Mouse (Mus musculus): ENCODE measurements around the gene Magi1. TPM values are rescaled to one million over a fixed set of nuclear protein-coding genes. Genes with fewer than 3 reads are reported as not detected.

The Magi1 gene
- polyA plus RNA-seq, 1 experiment, result 16.3 TPM

- Histone ChIP-seq H3K27ac (ENCODE audit: insufficient read depth, low read length) (no peak overlapping the region), H3K4me3 (ENCODE audit: insufficient read depth, low read length) (no peak overlapping the region), H3K4me1 (ENCODE audit: control insufficient read depth, insufficient read depth, low read length) (peaks cover 1% of the 10 kb centered on the region; the same call in 1 of the 2 replicates)
- TF ChIP-seq POLR2A (IDR thresholded peaks at IDR 0.05; ENCODE audit: low read depth, low read length) (no peak), CTCF (IDR thresholded peaks at IDR 0.05; ENCODE audit: borderline replicate concordance, insufficient read depth, low read length) (no peak)
These were observed 393.7 kb downstream of the Magi1 start for GRCm38 (mm10) chr6:93890011-93890410.

- no peak overlapping the region for H3K4me3 ChIP-seq (ENCODE audit: insufficient read depth, low read length)
- H3K27ac ChIP-seq (ENCODE audit: insufficient read depth, low read length), result no peak overlapping the region
- TF ChIP-seq CTCF (IDR thresholded peaks at IDR 0.05; ENCODE audit: borderline replicate concordance, insufficient read depth, low read length) (no peak), POLR2A (IDR thresholded peaks at IDR 0.05; ENCODE audit: low read depth, low read length) (no peak)
- H3K4me1 ChIP-seq (ENCODE audit: control insufficient read depth, insufficient read depth, low read length), result no peaks in the 10 kb centered on the region
These were observed 406.4 kb downstream of the Magi1 start for GRCm38 (mm10) chr6:93877337-93877736.

GRCm38 (mm10) chr6:93874936-93875335, 408.8 kb downstream of the Magi1 start:
- no peaks in the 10 kb centered on the region for H3K4me1 ChIP-seq (ENCODE audit: control insufficient read depth, insufficient read depth, low read length)
- no peak overlapping the region for H3K27ac ChIP-seq (ENCODE audit: insufficient read depth, low read length)
- H3K4me3 ChIP-seq (ENCODE audit: insufficient read depth, low read length), result no peak overlapping the region
- TF ChIP-seq CTCF (IDR thresholded peaks at IDR 0.05; ENCODE audit: borderline replicate concordance, insufficient read depth, low read length) (no peak), POLR2A (IDR thresholded peaks at IDR 0.05; ENCODE audit: low read depth, low read length) (no peak)

- Histone ChIP-seq H3K27ac (ENCODE audit: insufficient read depth, low read length) (no peak overlapping the region), H3K4me3 (ENCODE audit: insufficient read depth, low read length) (no peak overlapping the region), H3K4me1 (ENCODE audit: control insufficient read depth, insufficient read depth, low read length) (no peaks in the 10 kb centered on the region)
- TF ChIP-seq POLR2A (IDR thresholded peaks at IDR 0.05; ENCODE audit: low read depth, low read length) (no peak), CTCF (IDR thresholded peaks at IDR 0.05; ENCODE audit: borderline replicate concordance, insufficient read depth, low read length) (no peak)
These were observed 409.3 kb downstream of the Magi1 start for GRCm38 (mm10) chr6:93874376-93874775.

- H3K4me1 ChIP-seq (ENCODE audit: control insufficient read depth, insufficient read depth, low read length), result no peaks in the 10 kb centered on the region
- no peak overlapping the region for H3K27ac ChIP-seq (ENCODE audit: insufficient read depth, low read length)
- TF ChIP-seq POLR2A (IDR thresholded peaks at IDR 0.05; ENCODE audit: low read depth, low read length) (no peak), CTCF (IDR thresholded peaks at IDR 0.05; ENCODE audit: borderline replicate concordance, insufficient read depth, low read length) (no peak)
- no peak overlapping the region for H3K4me3 ChIP-seq (ENCODE audit: insufficient read depth, low read length)
These were observed 410.2 kb downstream of the Magi1 start for GRCm38 (mm10) chr6:93873536-93873935.

GRCm38 (mm10) chr6:93871516-93871915, 412.2 kb downstream of the Magi1 start:
- Histone ChIP-seq H3K27ac (ENCODE audit: insufficient read depth, low read length) (no peak overlapping the region), H3K4me1 (ENCODE audit: control insufficient read depth, insufficient read depth, low read length) (no peaks in the 10 kb centered on the region), H3K4me3 (ENCODE audit: insufficient read depth, low read length) (no peak overlapping the region)
- TF ChIP-seq CTCF (IDR thresholded peaks at IDR 0.05; ENCODE audit: borderline replicate concordance, insufficient read depth, low read length) (no peak), POLR2A (IDR thresholded peaks at IDR 0.05; ENCODE audit: low read depth, low read length) (no peak)

- Histone ChIP-seq H3K4me3 (ENCODE audit: insufficient read depth, low read length) (no peak overlapping the region), H3K4me1 (ENCODE audit: control insufficient read depth, insufficient read depth, low read length) (no peaks in the 10 kb centered on the region), H3K27ac (ENCODE audit: insufficient read depth, low read length) (no peak overlapping the region)
- TF ChIP-seq POLR2A (IDR thresholded peaks at IDR 0.05; ENCODE audit: low read depth, low read length), result no peak
- no peak for TF ChIP-seq CTCF (IDR thresholded peaks at IDR 0.05; ENCODE audit: borderline replicate concordance, insufficient read depth, low read length)
These were observed 413.7 kb downstream of the Magi1 start for GRCm38 (mm10) chr6:93870023-93870422.

GRCm38 (mm10) chr6:93862263-93862662, 421.5 kb downstream of the Magi1 start:
- Histone ChIP-seq H3K4me1 (ENCODE audit: control insufficient read depth, insufficient read depth, low read length) (no peaks in the 10 kb centered on the region; the same call in 1 of the 2 replicates), H3K4me3 (ENCODE audit: insufficient read depth, low read length) (no peak overlapping the region), H3K27ac (ENCODE audit: insufficient read depth, low read length) (no peak overlapping the region)
- TF ChIP-seq CTCF (IDR thresholded peaks at IDR 0.05; ENCODE audit: borderline replicate concordance, insufficient read depth, low read length) (no peak), POLR2A (IDR thresholded peaks at IDR 0.05; ENCODE audit: low read depth, low read length) (no peak)

- H3K4me1 ChIP-seq (ENCODE audit: control insufficient read depth, insufficient read depth, low read length), result peaks cover 6% of the 10 kb centered on the region
These were observed 426.9 kb downstream of the Magi1 start for GRCm38 (mm10) chr6:93856783-93857182.

GRCm38 (mm10) chr6:93855806-93856641, 427.7 kb downstream of the Magi1 start:
- TF ChIP-seq CTCF (IDR thresholded peaks at IDR 0.05; ENCODE audit: borderline replicate concordance, insufficient read depth, low read length) (no peak), POLR2A (IDR thresholded peaks at IDR 0.05; ENCODE audit: low read depth, low read length) (no peak)
- H3K4me1 ChIP-seq (ENCODE audit: control insufficient read depth, insufficient read depth, low read length), result peaks cover 6% of the 10 kb centered on the region
- no peak overlapping the region for H3K27ac ChIP-seq (ENCODE audit: insufficient read depth, low read length)

More at GRCm38 (mm10) chr6:93856783-93857182, 426.9 kb downstream of the Magi1 start:
- Histone ChIP-seq H3K27ac (ENCODE audit: insufficient read depth, low read length) (no peak overlapping the region), H3K4me3 (ENCODE audit: insufficient read depth, low read length) (no peak overlapping the region)
- TF ChIP-seq POLR2A (IDR thresholded peaks at IDR 0.05; ENCODE audit: low read depth, low read length), result no peak
- no peak for TF ChIP-seq CTCF (IDR thresholded peaks at IDR 0.05; ENCODE audit: borderline replicate concordance, insufficient read depth, low read length)

More at GRCm38 (mm10) chr6:93855806-93856641, 427.7 kb downstream of the Magi1 start:
- H3K4me3 ChIP-seq (ENCODE audit: insufficient read depth, low read length), result no peak overlapping the region
